In genomic region chr13:47106580-47106888, GRCm38 (mm10) we compare ENCODE assay signal across 8 mouse cellular contexts. TPM values are rescaled to one million over a fixed set of nuclear protein-coding genes. Genes with fewer than 3 reads are reported as not detected.
DNase-seq lines count a peak whose midpoint lies in the region; ATAC-seq and TF ChIP-seq lines count a peak whose summit lies in the region.

No protein-coding gene starts in this region.

- H3K27me3 ChIP-seq in lung, postnatal 0 days (replicated peaks; ENCODE audit: insufficient read depth, low read length), result no peaks in the 10 kb centered on the region
- no peaks in the 10 kb centered on the region for H3K27me3 ChIP-seq in limb, embryonic 12.5 days

- peak overlapping the region; percentile 92 for H3K4me2 ChIP-seq in lung, postnatal 0 days (replicated peaks; ENCODE audit: low read depth, low read length)
- peak overlapping the region; percentile 80 for H3K4me2 ChIP-seq in limb, embryonic 12.5 days

- peaks cover 5% of the 10 kb centered on the region; the same call in 1 of the 2 replicates for H3K4me1 ChIP-seq in lung, postnatal 0 days (ENCODE audit: insufficient read depth, low read depth, low read length)
- H3K4me1 ChIP-seq in limb, embryonic 12.5 days (replicated peaks), result peaks cover 24% of the 10 kb centered on the region
- peaks cover 4% of the 10 kb centered on the region; the same call in 1 of the 2 replicates for H3K4me1 ChIP-seq in olfactory bulb, adult 2 months (ENCODE audit: control insufficient read depth, insufficient read depth, low read length)

- no peak for TF ChIP-seq POLR2A in olfactory bulb, adult 2 months (IDR thresholded peaks at IDR 0.05; ENCODE audit: insufficient read depth, low read depth, low read length)

- TF ChIP-seq EP300 in lung, postnatal 0 days (IDR thresholded peaks at IDR 0.05), result no peak

- H3K4me3 ChIP-seq in lung, postnatal 0 days (ENCODE audit: low read depth, low read length), result peak overlapping the region; percentile 90
- H3K4me3 ChIP-seq in limb, embryonic 12.5 days (replicated peaks), result peak overlapping the region; percentile 95
- peak overlapping the region; percentile 78 for H3K4me3 ChIP-seq in olfactory bulb, adult 2 months (ENCODE audit: insufficient read depth, low read depth, low read length)

- TF ChIP-seq CTCF in lung, postnatal 0 days (IDR thresholded peaks at IDR 0.05), result no peak
- no peak for TF ChIP-seq CTCF in olfactory bulb, adult 2 months (IDR thresholded peaks at IDR 0.05; ENCODE audit: insufficient read depth, low read depth, low read length)

- intact Hi-C loops in left cerebral cortex, postnatal 4 days (cut with DNase I), result no loop called here

- WGBS in lung, postnatal 0 days, result 0% methylated on average over 18 of the region's 20 CpGs
- under 1% methylated on average over 20 of the region's 20 CpGs for WGBS in limb, embryonic 12.5 days
- 1% methylated on average over 20 of the region's 20 CpGs for WGBS in olfactory bulb, adult 2 months

- peak overlapping the region; percentile 99 for H3K27ac ChIP-seq in lung, postnatal 0 days (ENCODE audit: low read length)
- peak overlapping the region; percentile 100 for H3K27ac ChIP-seq in limb, embryonic 12.5 days
- H3K27ac ChIP-seq in olfactory bulb, adult 2 months (ENCODE audit: insufficient read depth, low read depth, low read length), result no peak overlapping the region

- H3K36me3 ChIP-seq in lung, postnatal 0 days (ENCODE audit: insufficient read depth, low read length), result no peaks in the 10 kb centered on the region
- H3K36me3 ChIP-seq in limb, embryonic 12.5 days, result peaks cover 9% of the 10 kb centered on the region

- peak; percentile 2 for ATAC-seq in lung, postnatal 0 days
- ATAC-seq in erythroid progenitor cell, adult 5-6 weeks (replicated peaks; ENCODE audit: low FRiP score, poor library complexity, severe bottlenecking), result 0 out of 2 replicates have a peak, but pooled peaks have one; percentile 1
- ATAC-seq in limb, embryonic 12.5 days (ENCODE audit: insufficient number of reproducible peaks, insufficient read depth, low FRiP score, low TSS enrichment, low read depth), result peak; percentile 14; the same call in 1 of the 2 replicates

- no peak for DNase-seq in lung, postnatal 0 days (ENCODE audit: low spot score)
- DNase-seq in lung, postnatal 4 days, result no peak
- DNase-seq in left cerebral cortex, postnatal 4 days, result no peak
- no peak for DNase-seq in cerebellum, adult 9-10 months
- no peak for DNase-seq in adrenal gland, adult 2 months

- no peaks in the 10 kb centered on the region for H3K9me3 ChIP-seq in lung, postnatal 0 days (ENCODE audit: low read length)
- no peaks in the 10 kb centered on the region for H3K9me3 ChIP-seq in limb, embryonic 12.5 days

- H3K9ac ChIP-seq in lung, postnatal 0 days (replicated peaks; ENCODE audit: low read depth), result peak overlapping the region; percentile 89
- peak overlapping the region; percentile 98 for H3K9ac ChIP-seq in limb, embryonic 12.5 days (replicated peaks)

RNA-seq across cellular contexts. Expression of gene Dek, which starts 0.5 kb away (rescaled TPM):
- polyA plus RNA-seq in lung, postnatal 0 days (2015; fragmentation: Nextera tagmentation; extraction: Ambion mirVana), result 113 and 126 TPM in 2 replicates
- 1,007 and 1,162 TPM in 2 replicates for total RNA-seq in erythroid progenitor cell, adult 5-6 weeks (2015; ENCODE audit: low replicate concordance)
- 1,638 and 2,076 TPM in 2 replicates for total RNA-seq in erythroid progenitor cell, adult 5-6 weeks (2017; ENCODE audit: low replicate concordance)
- 358 and 389 TPM in 2 replicates for polyA plus RNA-seq in limb, embryonic 12.5 days (2016; fragmentation: Nextera tagmentation; extraction: Ambion mirVana)
- polyA plus RNA-seq in olfactory bulb, adult 2 months (2012; ENCODE audit: insufficient read depth, insufficient read length, low replicate concordance, missing spikeins), result 352 TPM in 1 of 2 replicates, not detected in the other
- 10 to 100 TPM; 60.4 to 65.4 TPM for total RNA-seq in left cerebral cortex, postnatal 4 days (2021)
- total RNA-seq in adrenal gland, adult 2 months (2021), result 10 to 100 TPM; 54.3 to 60.7 TPM
- 60.4 and 61.6 TPM in 2 replicates for polyA plus RNA-seq in adrenal gland, adult 2 months (2012; rRNA removed)

RNA-seq across cellular contexts. Expression of gene Rnf144b, which starts 15.9 kb away (rescaled TPM):
- polyA plus RNA-seq in lung, postnatal 0 days (2015; fragmentation: Nextera tagmentation; extraction: Ambion mirVana), result 3.2 and 4.0 TPM in 2 replicates
- 0.84 and 2.9 TPM in 2 replicates for total RNA-seq in erythroid progenitor cell, adult 5-6 weeks (2015; ENCODE audit: low replicate concordance)
- total RNA-seq in erythroid progenitor cell, adult 5-6 weeks (2017; ENCODE audit: low replicate concordance), result 0.77 and 1.1 TPM in 2 replicates
- 1.0 TPM in 2 replicates for polyA plus RNA-seq in limb, embryonic 12.5 days (2016; fragmentation: Nextera tagmentation; extraction: Ambion mirVana)
- polyA plus RNA-seq in olfactory bulb, adult 2 months (2012; ENCODE audit: insufficient read depth, insufficient read length, low replicate concordance, missing spikeins), result not detected in 2 replicates
- 1 to 10 TPM; 6.3 to 6.5 TPM for total RNA-seq in left cerebral cortex, postnatal 4 days (2021)
- total RNA-seq in adrenal gland, adult 2 months (2021), result 1 to 10 TPM; 2.8 to 5.3 TPM
- 2.2 and 3.1 TPM in 2 replicates for polyA plus RNA-seq in adrenal gland, adult 2 months (2012; rRNA removed)
